Mouse (Mus musculus) intestine, embryonic 15.5 days (tissue): ENCODE results near the gene Sema6d. TPM values are rescaled to one million over a fixed set of nuclear protein-coding genes. Genes with fewer than 3 reads are reported as not detected.

Experiments
- ATAC-seq: fragments of 200-750 bp; cut with Nextera tagmentation; 2 replicates; pipeline ENCODE4 v1.8.0; 2017; ENCODE audit warnings: moderate TSS enrichment, moderate library complexity
- H3K27ac ChIP-seq: fragments of 300-500 bp; sonication (generic); 2 replicates; pipeline ENCODE4 v1.5.1; 2015; ENCODE audit warnings: mild to moderate bottlenecking, inconsistent platforms
- H3K27me3 ChIP-seq: fragments of 300-500 bp; sonication (generic); replicated peaks from 2 replicates; pipeline ENCODE4 v1.6.1; 2015; ENCODE audit warnings: inconsistent platforms
- H3K36me3 ChIP-seq: fragments of 300-500 bp; sonication (generic); 2 replicates; pipeline ENCODE4 v1.6.1; 2015; ENCODE audit warnings: inconsistent platforms
- H3K4me1 ChIP-seq: fragments of 300-500 bp; sonication (generic); replicated peaks from 2 replicates; pipeline ENCODE4 v1.6.1; 2015; ENCODE audit warnings: inconsistent platforms
- H3K4me2 ChIP-seq: fragments of 300-500 bp; sonication (generic); replicated peaks from 2 replicates; pipeline ENCODE4 v1.6.1; 2015; ENCODE audit warnings: mild to moderate bottlenecking, inconsistent platforms
- H3K4me3 ChIP-seq: fragments of 300-500 bp; sonication (generic); replicated peaks from 2 replicates; pipeline ENCODE4 v1.5.1; 2015; ENCODE audit warnings: inconsistent platforms
- H3K9ac ChIP-seq: fragments of 300-500 bp; sonication (generic); 2 replicates; pipeline ENCODE4 v1.6.1; 2015; ENCODE audit warnings: inconsistent platforms
- H3K9me3 ChIP-seq: fragments of 300-500 bp; sonication (generic); 2 replicates; pipeline ENCODE4 v1.6.1; 2016; ENCODE audit warnings: inconsistent platforms
- WGBS: fragments of 180-500 bp; shearing (Covaris S2); methylation state at CpG from one replicate; pipeline ENCODE4 v1.1.7; 2015; 5-methylcytosine and 5-hydroxymethylcytosine counted together
- polyA plus RNA-seq: library from polyadenylated mRNA; unstranded; fragments of >200 nt; fragmentation: Nextera tagmentation; extraction: Ambion mirVana; gene quantifications from 2 replicates; pipeline ENCODE4 v1.2.1, GENCODE M21; 2015

Sema6d gene
- polyA plus RNA-seq, 1 experiment from 2014 or later, result 11.9 TPM

- H3K27ac ChIP-seq, result no peak overlapping the region
- no peak overlapping the region for H3K4me3 ChIP-seq
- no peak overlapping the region for H3K9ac ChIP-seq
- no peaks in the 10 kb centered on the region for H3K36me3 ChIP-seq
- H3K4me2 ChIP-seq, result no peak overlapping the region
- no peaks in the 10 kb centered on the region for H3K9me3 ChIP-seq
- WGBS, result 63% methylated on average over 1 of the region's 1 CpGs
- no peaks in the 10 kb centered on the region for H3K27me3 ChIP-seq
- ATAC-seq, result no peak
- no peaks in the 10 kb centered on the region for H3K4me1 ChIP-seq
Measured at GRCm38 (mm10) chr2:124690372-124690771, 600.6 kb downstream of the Sema6d start.

DNA sequence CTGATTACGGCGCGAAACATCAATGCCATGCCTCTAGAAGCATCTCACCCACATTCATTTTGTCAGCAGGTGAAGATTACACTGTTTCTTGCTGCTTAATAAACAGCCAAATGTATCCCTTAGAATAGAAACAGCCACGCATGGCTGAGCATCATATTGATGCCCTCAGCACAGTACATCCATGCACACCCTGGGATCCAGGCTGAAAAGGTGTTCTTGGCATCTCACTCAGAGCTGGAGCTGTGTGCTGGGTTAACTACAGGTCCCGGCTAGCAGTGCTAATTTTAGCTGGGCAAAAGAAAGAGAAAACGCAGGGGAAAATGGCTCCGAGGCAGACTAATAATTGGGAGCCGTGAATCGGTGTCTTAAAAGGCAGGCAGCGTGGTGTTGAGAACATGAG lies 612.9 kb downstream of the Sema6d start:
- WGBS, result 91% methylated on average over 10 of the region's 10 CpGs
- H3K4me3 ChIP-seq, result no peak overlapping the region
- H3K4me2 ChIP-seq, result no peak overlapping the region
- H3K36me3 ChIP-seq, result no peaks in the 10 kb centered on the region
- no peak overlapping the region for H3K9ac ChIP-seq
- no peak overlapping the region for H3K27ac ChIP-seq
- no peaks in the 10 kb centered on the region for H3K4me1 ChIP-seq
- no peak for ATAC-seq
- no peaks in the 10 kb centered on the region for H3K27me3 ChIP-seq
- H3K9me3 ChIP-seq, result no peaks in the 10 kb centered on the region

DNA sequence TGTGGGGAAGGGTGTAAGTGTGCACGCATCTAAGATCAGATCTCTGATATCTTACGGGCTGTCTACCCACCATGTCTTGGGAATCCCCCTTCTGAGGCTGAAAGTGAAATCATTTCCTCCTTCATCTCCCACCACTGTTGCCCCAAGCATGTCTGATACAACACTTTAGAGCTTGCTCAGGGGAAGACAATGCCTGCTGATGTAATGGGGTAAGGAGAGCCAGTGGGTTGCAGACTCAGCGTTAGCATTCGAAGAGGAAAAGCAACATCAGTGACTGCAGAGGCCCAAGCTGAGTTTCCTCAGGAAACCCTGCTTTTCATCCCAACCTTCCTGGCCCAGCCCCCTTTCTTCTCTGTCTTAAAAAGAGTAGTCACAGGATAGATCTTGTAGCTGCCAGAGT lies 615.2 kb downstream of the Sema6d start:
- no peaks in the 10 kb centered on the region for H3K4me1 ChIP-seq
- no peaks in the 10 kb centered on the region for H3K36me3 ChIP-seq
- no peak overlapping the region for H3K9ac ChIP-seq
- no peak for ATAC-seq
- WGBS, result 59% methylated on average over 4 of the region's 4 CpGs
- no peaks in the 10 kb centered on the region for H3K27me3 ChIP-seq
- no peak overlapping the region for H3K27ac ChIP-seq
- H3K4me3 ChIP-seq, result no peak overlapping the region
- H3K4me2 ChIP-seq, result no peak overlapping the region
- H3K9me3 ChIP-seq, result no peaks in the 10 kb centered on the region

GRCm38 (mm10) chr2:124705806-124706205 lies 616.0 kb downstream of the Sema6d start:
- no peak overlapping the region for H3K9ac ChIP-seq
- no peak overlapping the region for H3K4me2 ChIP-seq
- H3K27me3 ChIP-seq, result no peaks in the 10 kb centered on the region
- H3K4me3 ChIP-seq, result no peak overlapping the region
- ATAC-seq, result no peak
- H3K9me3 ChIP-seq, result no peaks in the 10 kb centered on the region
- 46% methylated on average over 4 of the region's 4 CpGs for WGBS
- no peak overlapping the region for H3K27ac ChIP-seq
- H3K4me1 ChIP-seq, result no peaks in the 10 kb centered on the region
- H3K36me3 ChIP-seq, result no peaks in the 10 kb centered on the region

GRCm38 (mm10) chr2:124706896-124707295 lies 617.1 kb downstream of the Sema6d start:
- Histone ChIP-seq H3K36me3 (no peaks in the 10 kb centered on the region), H3K4me1 (no peaks in the 10 kb centered on the region), H3K9ac (no peak overlapping the region), H3K4me2 (no peak overlapping the region), H3K27me3 (no peaks in the 10 kb centered on the region), H3K27ac (no peak overlapping the region), H3K4me3 (no peak overlapping the region), H3K9me3 (no peaks in the 10 kb centered on the region)
- WGBS, result 52% methylated on average over 7 of the region's 7 CpGs
- no peak for ATAC-seq
